Mouse (Mus musculus) urinary bladder, postnatal 14 days (tissue): ENCODE data around the gene Gm20388.

Source experiments
- DNase-seq: peaks from one replicate; pipeline ENCODE4 v3.0.0; 2021; ENCODE audit warnings: low spot score

Gm20388 gene

GRCm38 (mm10) chr8:122692152-122692551, 2781.5 kb downstream of the Gm20388 start:
- no peak for DNase-seq

DNA sequence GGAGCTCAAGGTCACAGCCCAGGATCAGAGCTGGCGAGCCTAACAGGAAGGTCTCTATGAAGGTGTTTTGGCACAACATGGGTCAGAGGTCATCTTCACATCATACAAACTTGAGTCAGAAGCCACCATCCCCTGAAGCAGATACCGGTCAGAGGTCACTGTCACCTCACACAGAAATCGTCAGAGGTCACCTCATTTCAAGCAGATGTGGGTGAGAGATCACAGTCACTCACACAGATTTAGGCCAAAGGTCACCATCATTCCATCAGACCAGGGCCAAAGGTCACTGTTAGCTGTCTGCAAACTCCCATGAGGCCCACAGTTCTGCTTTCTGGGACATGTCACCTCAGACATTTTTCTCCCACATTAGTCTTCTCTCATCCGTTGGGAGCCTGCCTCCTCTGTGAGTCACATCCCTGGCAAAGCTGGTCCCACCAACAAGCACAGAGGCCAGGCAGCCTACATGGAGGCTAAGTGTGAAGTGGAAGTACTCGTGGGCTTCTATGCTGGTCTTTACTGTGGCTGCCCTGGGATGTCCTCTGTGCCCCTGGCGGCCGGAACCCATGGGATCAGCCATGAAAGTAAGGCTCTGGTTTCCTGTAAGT, 2784.9 kb downstream of the Gm20388 start:
- no peak for DNase-seq

GRCm38 (mm10) chr8:122697181-122697581, 2786.5 kb downstream of the Gm20388 start:
- peak; percentile 33 for DNase-seq

DNA sequence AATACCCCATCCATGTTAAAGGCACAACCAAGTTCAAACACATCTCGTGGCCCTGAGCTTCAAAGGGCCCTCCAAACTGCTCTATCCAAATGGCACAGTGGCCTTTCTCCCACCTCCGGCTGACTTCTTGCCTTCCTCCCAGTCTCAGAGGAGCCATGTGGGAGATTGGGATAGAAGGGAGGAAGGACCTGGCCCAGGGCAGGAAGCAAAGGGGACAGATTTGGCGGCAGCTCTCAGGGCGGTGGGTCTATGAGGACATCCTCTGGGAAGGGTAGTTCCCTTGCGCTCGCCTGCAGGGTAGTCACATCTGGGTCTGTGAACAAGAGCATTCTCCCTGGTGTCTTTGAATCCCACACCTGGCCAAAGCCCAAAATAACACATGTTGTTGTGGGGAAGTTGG, 2786.9 kb downstream of the Gm20388 start:
- no peak for DNase-seq

GRCm38 (mm10) chr8:122698254-122698768, 2787.7 kb downstream of the Gm20388 start:
- DNase-seq, result no peak

- no peak for DNase-seq
These were observed 2788.4 kb downstream of the Gm20388 start, which contains the start of gene Cbfa2t3 for GRCm38 (mm10) chr8:122699005-122699492. TSS of gene Cbfa2t3 (minus strand) at chr8:122699109.

- DNase-seq, result no peak
These were observed 2790.0 kb downstream of the Gm20388 start for GRCm38 (mm10) chr8:122700628-122701027.

- no peak for DNase-seq
These were observed 2791.0 kb downstream of the Gm20388 start for GRCm38 (mm10) chr8:122701441-122702185.

- no peak for DNase-seq
These were observed 2791.8 kb downstream of the Gm20388 start for GRCm38 (mm10) chr8:122702301-122702941.

GRCm38 (mm10) chr8:122702957-122703356, 2792.3 kb downstream of the Gm20388 start:
- DNase-seq, result no peak

DNA sequence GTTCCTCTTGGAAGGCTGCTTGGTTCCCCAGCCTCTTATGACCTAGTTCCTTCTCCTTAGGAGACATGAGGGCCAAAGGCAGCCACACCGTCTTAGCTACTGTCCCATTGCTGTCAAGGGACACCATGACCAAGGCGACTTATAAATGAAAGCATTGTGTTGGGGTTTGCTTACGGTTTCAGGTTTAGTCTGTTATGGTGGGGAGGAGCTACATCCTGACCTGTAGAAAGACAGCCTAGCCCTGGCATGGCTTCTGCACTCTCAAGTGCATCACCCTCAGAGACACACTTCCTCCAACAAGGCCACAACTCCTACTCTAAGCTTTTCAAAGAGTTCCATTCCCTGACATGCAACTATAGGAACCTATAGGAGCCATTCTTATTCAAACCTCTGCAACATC, 2794.0 kb downstream of the Gm20388 start:
- DNase-seq, result no peak

GRCm38 (mm10) chr8:122705901-122706561, 2795.4 kb downstream of the Gm20388 start:
- DNase-seq, result no peak

DNA sequence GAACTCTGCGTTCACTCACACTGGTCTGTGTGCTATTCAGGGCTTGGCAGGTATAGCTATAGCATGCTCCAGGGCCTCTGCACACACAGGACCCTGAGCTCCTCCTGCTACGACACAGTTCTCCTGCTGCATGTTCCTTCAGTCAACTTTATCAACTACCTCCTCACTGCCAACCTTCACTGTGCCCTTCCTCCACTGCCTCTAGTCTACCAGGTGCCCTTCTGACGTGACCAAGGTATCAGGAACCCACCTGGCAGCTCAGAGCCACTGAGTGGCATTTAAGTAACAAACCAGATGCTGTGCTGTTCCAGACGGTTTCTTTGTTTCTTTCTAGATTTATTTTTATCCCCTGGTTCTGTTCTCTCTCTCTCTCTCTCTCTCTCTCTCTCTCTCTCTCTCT, 2796.5 kb downstream of the Gm20388 start:
- DNase-seq, result no peak

- no peak for DNase-seq
These were observed 2798.9 kb downstream of the Gm20388 start for GRCm38 (mm10) chr8:122709340-122710111.

- no peak for DNase-seq
These were observed 2800.8 kb downstream of the Gm20388 start for GRCm38 (mm10) chr8:122711480-122711879.

GRCm38 (mm10) chr8:122711891-122712365, 2801.3 kb downstream of the Gm20388 start:
- DNase-seq, result no peak

- DNase-seq, result no peak
These were observed 2801.9 kb downstream of the Gm20388 start for GRCm38 (mm10) chr8:122712411-122713156.

DNA sequence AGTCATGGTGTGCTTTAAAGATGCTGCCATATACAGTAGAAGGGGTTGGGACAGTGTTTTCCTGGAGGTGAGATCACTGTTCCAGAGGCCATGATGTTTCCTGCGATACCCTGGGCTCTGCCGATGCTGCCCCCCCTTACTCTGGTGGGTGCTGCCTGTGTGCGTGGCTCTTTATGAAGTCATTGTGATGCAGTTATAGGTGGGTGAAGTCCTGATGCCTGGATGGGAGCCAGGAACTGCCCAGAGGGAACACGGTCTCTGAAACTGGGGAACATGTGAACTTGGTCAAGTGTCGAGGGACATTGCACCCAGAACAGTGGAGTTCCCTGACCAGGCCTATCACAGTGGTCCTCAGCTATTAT, 2802.5 kb downstream of the Gm20388 start:
- no peak for DNase-seq

DNA sequence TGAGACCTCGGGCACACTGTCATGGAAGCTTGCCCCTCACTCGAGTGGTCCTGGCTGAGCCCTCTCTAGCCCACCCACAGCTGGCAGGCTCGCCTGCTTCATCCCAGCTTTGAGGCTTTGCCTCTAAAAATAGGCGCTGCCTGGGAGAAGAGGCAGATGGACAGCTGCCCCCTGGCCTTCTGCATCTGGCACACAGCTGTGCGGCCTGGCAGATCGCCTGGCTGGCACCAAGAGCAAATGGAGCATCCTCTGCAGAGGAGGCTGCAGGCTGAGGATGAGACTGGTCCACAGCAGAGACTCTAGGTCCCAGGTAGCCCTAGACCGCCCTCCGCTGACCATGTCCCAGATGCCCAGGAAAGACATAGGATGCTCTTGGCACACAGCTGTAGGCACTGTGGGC, 2805.9 kb downstream of the Gm20388 start:
- DNase-seq, result no peak

- no peak for DNase-seq
These were observed 2807.3 kb downstream of the Gm20388 start for GRCm38 (mm10) chr8:122717869-122718509.
